Mouse (Mus musculus): ENCODE data around the gene Gm4353. TPM values are rescaled to one million over a fixed set of nuclear protein-coding genes. Genes with fewer than 3 reads are reported as not detected.

The Gm4353 gene
- polyA plus RNA-seq, 1 experiment = 0.74 TPM

DNA sequence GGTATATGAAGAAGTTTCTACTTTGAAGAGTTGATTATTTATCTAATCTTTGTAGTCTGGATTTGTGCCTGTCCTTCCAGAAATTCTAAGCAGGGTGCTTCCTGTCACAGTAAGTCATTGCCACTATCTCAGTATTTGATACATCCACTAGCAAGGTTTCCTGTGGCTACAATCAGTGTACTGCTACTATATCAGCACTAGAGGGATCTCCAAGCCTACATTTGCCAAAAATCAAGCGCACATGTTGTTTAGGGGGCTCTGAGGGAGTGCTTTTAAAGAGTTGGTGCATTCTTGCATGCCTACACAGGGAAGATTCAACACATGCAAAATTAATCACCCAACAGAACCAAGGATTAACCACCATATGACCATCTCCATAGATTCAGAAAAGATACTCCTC lies 23.7 kb downstream of the Gm4353 start:
- no peak for DNase-seq (ENCODE audit: extremely low spot score in 1 of 2, low spot score in 1 of 2)

DNA sequence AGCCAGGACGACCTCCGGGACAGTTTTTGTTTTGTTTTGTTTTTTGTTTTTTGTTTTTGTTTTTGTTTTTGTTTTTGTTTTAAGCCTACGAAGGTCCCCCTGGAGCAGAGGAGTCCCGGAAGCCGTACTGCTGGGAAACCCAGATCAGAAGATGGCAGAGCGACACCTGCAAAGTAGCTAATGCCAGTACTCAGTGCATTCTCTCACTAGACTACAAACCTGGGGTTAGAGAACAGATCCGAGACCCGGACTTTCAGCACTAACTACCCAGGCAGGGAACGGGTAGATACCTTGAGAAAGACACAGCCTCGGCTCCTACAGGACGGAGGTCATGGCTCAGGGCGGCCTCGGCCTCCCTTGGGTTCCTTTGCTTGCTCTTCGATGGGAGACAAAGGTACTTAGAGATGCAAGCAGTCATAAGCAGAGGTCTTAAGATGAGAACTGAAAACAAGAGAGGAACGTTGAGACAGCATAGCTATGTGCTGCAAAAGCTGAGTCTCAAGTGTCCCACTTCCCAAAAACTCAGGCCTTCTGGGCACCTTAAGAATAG lies 43.9 kb downstream of the Gm4353 start:
- DNase-seq (ENCODE audit: extremely low spot score in 1 of 2, low spot score in 1 of 2) = no peak

DNA sequence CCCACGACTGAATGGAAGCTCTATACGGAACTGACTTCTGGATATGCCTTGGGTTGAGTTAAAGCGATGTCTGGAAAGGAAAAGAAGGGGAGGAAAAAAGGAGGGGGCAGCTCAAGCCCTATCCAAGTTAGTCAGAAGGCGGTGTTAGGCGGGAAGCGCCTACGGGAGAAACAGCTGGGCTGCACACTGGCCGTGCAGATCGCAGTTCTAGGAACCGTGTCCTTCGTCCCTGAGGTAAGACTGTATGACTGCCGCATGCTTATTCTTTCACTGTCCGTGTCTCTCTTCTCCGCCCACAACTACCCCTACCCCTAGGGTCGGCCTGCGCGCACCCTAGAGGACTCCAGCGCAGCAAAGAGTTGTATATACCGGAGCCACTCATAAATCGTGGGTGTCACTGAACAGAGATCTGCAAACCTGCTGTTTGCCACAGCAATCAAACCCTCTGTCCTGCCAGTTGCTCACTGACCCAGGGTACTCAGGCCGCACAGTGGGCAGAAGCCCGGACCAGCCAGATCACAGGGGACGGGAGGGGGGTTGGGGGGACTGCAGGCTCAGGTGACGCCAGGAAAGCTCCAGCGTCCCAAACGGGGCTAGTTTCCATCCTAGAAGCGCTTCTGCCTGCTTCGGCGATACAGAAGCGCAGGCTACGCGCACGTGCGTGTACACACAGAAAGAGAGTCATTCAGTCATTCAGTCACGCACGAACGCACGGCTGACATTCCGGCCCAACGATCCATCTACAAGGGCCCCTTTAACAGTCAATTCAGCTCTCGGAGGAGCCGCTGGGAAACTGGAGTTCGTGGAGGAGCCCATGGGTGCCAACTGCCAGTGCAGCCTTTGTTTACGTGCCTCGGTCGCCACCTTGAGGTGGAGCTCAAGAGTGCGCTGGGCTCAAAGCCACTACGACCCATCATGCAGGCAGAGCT lies 44.6 kb downstream of the Gm4353 start:
- DNase-seq (ENCODE audit: extremely low spot score in 1 of 2, low spot score in 1 of 2) = peak; percentile 58 to 90

DNA sequence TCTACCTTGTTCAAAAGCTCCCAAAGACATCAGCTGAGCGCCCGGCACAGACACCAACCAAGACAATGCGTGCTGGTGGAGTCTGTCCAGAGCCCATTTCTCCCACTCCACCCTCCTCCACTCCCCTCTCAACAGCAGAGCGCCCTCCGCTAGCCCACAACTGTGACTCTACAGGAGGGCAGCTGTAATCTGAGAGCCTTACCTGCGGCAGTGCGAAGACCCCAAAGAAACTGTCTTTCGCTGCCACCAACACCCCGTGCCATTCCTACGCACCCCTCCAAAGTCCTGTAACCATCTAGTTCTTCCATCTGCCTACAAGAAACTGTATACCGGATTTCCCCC lies 45.3 kb downstream of the Gm4353 start, which contains the start of gene 1110004F10Rik:
Gene 1110004F10Rik, plus strand, starts transcription at position 202 of the 342 bp plus-strand sequence.
- no peak for DNase-seq (ENCODE audit: extremely low spot score in 1 of 2, low spot score in 1 of 2)

DNA sequence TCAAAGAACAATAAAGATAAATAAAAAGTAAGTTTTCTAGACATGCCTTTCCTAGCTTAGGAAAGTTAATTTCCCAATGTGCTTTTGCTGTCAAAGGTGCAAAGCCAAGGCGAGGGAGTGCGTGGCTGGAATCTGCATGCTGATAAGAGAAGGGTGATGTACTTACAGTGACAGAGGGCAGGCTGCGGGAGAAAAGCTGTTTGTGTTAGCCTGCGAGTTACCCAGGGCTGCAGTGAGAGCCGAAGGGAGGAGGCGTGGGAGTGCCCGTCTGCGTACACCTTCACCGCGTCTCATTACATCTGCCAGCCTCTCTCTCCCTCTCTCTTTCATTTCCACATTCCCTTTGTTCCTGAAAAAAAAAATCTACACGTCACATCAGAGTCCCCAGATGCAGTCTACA lies 45.9 kb downstream of the Gm4353 start, which contains the start of gene Sox6:
Gene Sox6, minus strand, starts transcription at position 286 of the 400 bp plus-strand sequence.
- DNase-seq (ENCODE audit: extremely low spot score in 1 of 2, low spot score in 1 of 2) = peak in 1 of 2 experiments; percentile 11

DNA sequence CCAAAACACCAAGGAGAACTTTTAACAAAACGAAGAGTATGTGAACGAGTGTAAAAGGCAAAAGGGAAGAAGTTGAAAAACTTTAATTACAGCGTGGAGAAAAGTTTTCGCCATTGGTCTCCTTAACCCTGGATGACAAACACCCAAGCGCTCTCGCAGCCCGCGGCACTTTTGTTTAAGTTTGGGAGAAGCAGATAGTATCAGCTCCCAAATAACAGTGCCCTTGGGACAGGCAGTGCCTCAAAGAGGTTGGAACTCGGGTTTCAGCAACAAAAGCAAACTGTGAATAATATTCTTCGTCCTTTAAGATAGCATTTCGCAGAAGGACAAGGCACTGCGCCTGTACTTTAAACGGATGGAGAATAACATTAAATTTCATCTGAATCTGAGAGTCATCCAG lies 46.4 kb downstream of the Gm4353 start:
- DNase-seq (ENCODE audit: extremely low spot score in 1 of 2, low spot score in 1 of 2) = no peak

DNA sequence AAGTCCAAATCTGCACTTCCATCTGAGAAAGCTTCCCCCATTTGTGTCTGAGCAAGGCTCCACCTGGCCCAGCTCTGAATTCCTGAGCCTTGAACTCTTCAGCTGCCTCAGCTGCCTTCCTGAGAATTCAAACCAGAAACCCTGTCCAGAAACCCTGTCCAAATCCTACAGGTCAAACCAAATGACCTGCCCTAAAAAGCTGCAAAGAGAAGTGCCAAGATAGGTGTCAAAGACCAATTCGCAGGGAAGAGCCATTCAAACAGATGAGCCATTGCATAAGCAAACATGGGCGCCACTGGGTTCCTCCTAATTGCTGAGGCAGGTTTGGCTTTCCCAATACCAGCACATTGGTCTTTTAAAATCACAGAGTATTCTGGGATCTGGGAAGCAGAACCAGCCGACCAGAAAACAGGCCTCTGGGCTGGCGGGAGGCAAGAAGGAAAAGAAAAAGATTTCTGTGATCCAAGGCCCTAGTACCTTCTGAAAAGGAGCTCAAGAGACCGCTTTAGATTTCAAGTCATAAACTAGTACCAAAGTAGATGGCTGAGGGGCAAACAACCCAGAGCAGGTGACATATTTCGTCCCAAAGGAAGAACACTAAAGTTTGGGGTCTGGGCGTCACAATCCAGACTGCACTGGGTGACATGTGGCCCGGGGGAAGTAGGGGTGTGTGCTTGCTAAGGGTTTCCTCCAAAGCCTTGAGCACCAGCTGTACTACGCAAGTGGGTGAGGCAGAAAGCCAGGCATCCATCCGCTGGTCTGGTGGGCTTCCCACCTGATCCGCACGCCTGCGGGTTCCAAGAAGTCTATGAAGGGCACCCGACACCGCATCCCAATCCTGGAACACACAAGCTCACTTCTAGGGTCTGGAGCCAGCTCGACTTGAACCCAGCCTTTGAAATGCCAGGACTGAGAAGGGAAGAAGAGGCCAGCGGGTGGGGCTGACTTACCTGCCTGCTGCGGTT lies 47.6 kb downstream of the Gm4353 start:
- DNase-seq (ENCODE audit: extremely low spot score in 1 of 2, low spot score in 1 of 2) = no peak

DNA sequence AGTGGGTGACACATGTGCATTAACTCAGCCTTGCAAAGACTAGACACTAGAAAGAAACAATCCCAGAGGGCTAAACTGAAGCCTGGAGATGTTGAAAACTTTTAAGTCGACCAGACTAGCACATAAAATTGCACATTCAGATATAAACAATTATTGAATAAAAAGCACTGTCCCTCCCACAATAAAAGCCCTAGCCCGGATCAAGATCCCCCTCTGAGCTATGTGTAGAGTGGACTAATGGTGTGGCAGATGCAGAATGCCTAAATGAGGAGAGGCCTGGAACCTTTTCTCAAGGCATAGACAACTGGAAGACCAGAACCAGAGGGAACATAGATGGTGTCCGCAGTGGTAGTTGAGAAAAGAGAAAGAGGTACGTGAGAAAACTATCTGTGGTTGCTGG lies 48.9 kb downstream of the Gm4353 start:
- DNase-seq (ENCODE audit: extremely low spot score in 1 of 2, low spot score in 1 of 2) = no peak

DNA sequence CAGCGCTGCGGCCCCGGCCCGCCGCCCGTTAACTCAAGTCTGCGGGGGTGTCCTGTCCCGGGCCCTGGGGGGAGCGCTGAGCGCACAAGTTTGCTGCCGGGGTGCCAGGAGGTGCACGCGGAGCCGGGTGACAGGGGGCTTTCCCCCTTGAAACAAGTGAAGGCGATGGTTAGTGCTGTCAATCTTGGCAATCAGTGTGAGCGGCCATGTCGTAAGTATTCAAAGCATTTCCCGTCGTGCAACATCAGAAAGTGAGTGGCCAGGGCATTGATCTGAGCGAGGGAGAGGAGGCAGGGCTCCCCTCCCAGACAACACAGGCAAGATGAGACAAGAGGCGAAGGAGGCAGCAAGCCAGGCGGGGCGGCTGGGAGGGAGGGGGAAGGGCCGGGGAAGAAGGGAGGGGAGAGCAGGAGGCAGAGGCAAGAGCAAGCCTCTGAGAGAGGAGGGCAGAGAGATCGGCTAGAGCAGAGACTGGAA lies 50.1 kb downstream of the Gm4353 start:
- peak in 1 of 2 experiments; percentile 12 for DNase-seq (ENCODE audit: extremely low spot score in 1 of 2, low spot score in 1 of 2)

DNA sequence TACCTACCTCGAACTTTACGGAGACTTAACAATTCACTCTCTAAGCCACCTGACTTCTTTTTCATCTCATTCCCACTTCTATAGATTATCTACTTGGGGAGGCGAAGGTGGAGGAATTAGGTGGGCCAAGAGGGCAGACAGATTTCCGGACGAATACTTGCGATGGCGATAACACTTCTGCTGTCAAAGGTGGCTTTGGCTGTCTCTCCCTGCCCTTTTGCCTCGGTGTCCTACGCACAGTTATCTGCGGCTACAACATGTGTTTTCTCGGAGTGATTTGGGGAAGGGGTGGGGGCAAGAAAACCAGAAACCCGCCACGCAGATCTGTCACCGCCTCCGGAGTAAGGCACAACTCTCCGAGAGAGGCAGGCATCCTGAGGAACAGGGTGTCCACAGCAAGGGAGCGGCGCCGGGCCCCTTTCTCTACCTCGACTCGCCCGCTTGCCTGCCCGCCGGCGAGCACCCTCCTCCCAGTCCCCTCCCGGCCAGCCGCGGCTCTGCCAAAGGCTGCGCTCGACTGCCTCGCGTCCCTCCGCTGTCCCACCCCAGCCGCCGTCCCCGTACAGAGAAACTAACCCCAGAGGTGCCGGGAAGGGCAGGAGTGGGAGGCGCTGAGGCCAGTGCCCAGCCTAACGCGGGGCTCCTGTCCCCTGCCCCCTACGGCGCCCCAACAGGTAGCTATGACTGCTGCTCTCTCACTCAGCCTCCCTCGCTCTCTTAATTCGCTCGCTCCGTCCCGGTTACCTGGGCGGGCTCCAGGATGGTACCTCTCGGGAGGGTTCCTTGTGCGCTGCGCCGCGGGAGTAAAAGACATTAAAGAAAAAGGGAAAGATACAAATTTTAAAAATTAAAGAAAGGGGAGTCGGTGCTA lies 50.8 kb downstream of the Gm4353 start:
- DNase-seq (ENCODE audit: extremely low spot score in 1 of 2, low spot score in 1 of 2) = peak in 1 of 2 experiments; percentile 23

Other genes starting within 250 kb of the Gm4353 start
- gene Sox6, start 45.8 kb downstream of the Gm4353 start, polyA plus RNA-seq (2012; rRNA removed) = 6.9 and 8.1 TPM in 2 replicates
- gene 1110004F10Rik, start 45.2 kb downstream of the Gm4353 start, polyA plus RNA-seq (2012; rRNA removed) = 153 and 162 TPM in 2 replicates
- 23.9 and 28.3 TPM in 2 replicates for gene Plekha7, start 223.7 kb upstream of the Gm4353 start, polyA plus RNA-seq (2012; rRNA removed)
- 443 and 539 TPM in 2 replicates for gene Rps13, start 249.6 kb upstream of the Gm4353 start, polyA plus RNA-seq (2012; rRNA removed)